Comparison of ENCODE assay signal across 22 mouse cellular contexts in genomic region chr8:9335285-9335932, GRCm38 (mm10).
A peak's percentile ranks its signal among the peaks of the same experiment; 100 is the strongest.
DNase-seq lines count a peak whose midpoint lies in the region; ATAC-seq and TF ChIP-seq lines count a peak whose summit lies in the region.
"Had no signal": no experiment of that assay in that cellular context is flagged by ENCODE, and none has a peak within 500 bp of the region (broad histone marks: within the 10 kb centered on the region; RNA-seq: fewer than 3 reads in every experiment).

No protein-coding gene starts in this region.

- no peaks in the 10 kb centered on the region for H3K9me3 ChIP-seq in hindbrain, embryonic 11.5 days (ENCODE audit: control insufficient read depth, low read length)
- H3K9me3 ChIP-seq in hindbrain, postnatal 0 days (ENCODE audit: low read length) = no peaks in the 10 kb centered on the region
- H3K9me3 ChIP-seq in hindbrain, embryonic 12.5 days (replicated peaks) = no peaks in the 10 kb centered on the region
- H3K9me3 ChIP-seq in neural tube, embryonic 13.5 days = no peaks in the 10 kb centered on the region
- no peaks in the 10 kb centered on the region for H3K9me3 ChIP-seq in liver, embryonic 11.5 days (ENCODE audit: control insufficient read depth, low read length)
- H3K9me3 ChIP-seq: limb, embryonic 12.5 days; liver, embryonic 15.5 days had no signal

- H3K4me1 ChIP-seq in hindbrain, embryonic 11.5 days (replicated peaks; ENCODE audit: control insufficient read depth, insufficient read depth, low read length) = no peaks in the 10 kb centered on the region
- H3K4me1 ChIP-seq in hindbrain, postnatal 0 days (ENCODE audit: insufficient read depth, low read length) = no peaks in the 10 kb centered on the region
- peaks cover 15% of the 10 kb centered on the region for H3K4me1 ChIP-seq in hindbrain, embryonic 12.5 days
- peaks cover 23% of the 10 kb centered on the region for H3K4me1 ChIP-seq in neural tube, embryonic 13.5 days (replicated peaks)
- H3K4me1 ChIP-seq in liver, embryonic 11.5 days (replicated peaks; ENCODE audit: control insufficient read depth, insufficient read depth, low read length) = no peaks in the 10 kb centered on the region
- H3K4me1 ChIP-seq: limb, embryonic 12.5 days; liver, embryonic 15.5 days had no signal

- 84% methylated on average over 10 of the region's 10 CpGs for WGBS in hindbrain, embryonic 11.5 days
- WGBS in hindbrain, postnatal 0 days = 65% methylated on average over 10 of the region's 10 CpGs
- WGBS in hindbrain, embryonic 12.5 days = 77% methylated on average over 10 of the region's 10 CpGs
- 55% methylated on average over 10 of the region's 10 CpGs for WGBS in neural tube, embryonic 13.5 days
- WGBS in liver, embryonic 11.5 days = 76% methylated on average over 10 of the region's 10 CpGs

- H3K36me3 ChIP-seq in hindbrain, embryonic 11.5 days (ENCODE audit: control insufficient read depth, insufficient read depth, low read length) = no peaks in the 10 kb centered on the region
- H3K36me3 ChIP-seq in hindbrain, postnatal 0 days (ENCODE audit: insufficient read depth, low read length) = no peaks in the 10 kb centered on the region
- H3K36me3 ChIP-seq in hindbrain, embryonic 12.5 days = no peaks in the 10 kb centered on the region
- no peaks in the 10 kb centered on the region for H3K36me3 ChIP-seq in neural tube, embryonic 13.5 days
- H3K36me3 ChIP-seq in liver, embryonic 11.5 days (ENCODE audit: control insufficient read depth, insufficient read depth, low read length) = no peaks in the 10 kb centered on the region
- H3K36me3 ChIP-seq: limb, embryonic 12.5 days; liver, embryonic 15.5 days had no signal

- no peak overlapping the region for H3K4me3 ChIP-seq in hindbrain, embryonic 11.5 days (ENCODE audit: low read depth, low read length)
- no peak overlapping the region for H3K4me3 ChIP-seq in hindbrain, postnatal 0 days (ENCODE audit: low read length)
- H3K4me3 ChIP-seq in hindbrain, embryonic 12.5 days = no peak overlapping the region
- H3K4me3 ChIP-seq in neural tube, embryonic 13.5 days = no peak overlapping the region
- H3K4me3 ChIP-seq in liver, embryonic 11.5 days (ENCODE audit: low read depth, low read length) = no peak overlapping the region
- H3K4me3 ChIP-seq: erythroblast, embryonic 14.5 days; layer of hippocampus, adult 2 months; limb, embryonic 12.5 days; liver, embryonic 15.5 days had no signal

- peak; percentile 27; the same call in 1 of the 2 replicates for ATAC-seq in hindbrain, embryonic 11.5 days (ENCODE audit: low FRiP score)
- no peak for ATAC-seq in hindbrain, postnatal 0 days
- ATAC-seq in hindbrain, embryonic 12.5 days (ENCODE audit: low FRiP score) = 0 out of 2 replicates have a peak, but pooled peaks have one; percentile 27
- ATAC-seq in neural tube, embryonic 13.5 days (ENCODE audit: low read depth) = peak; percentile 66
- ATAC-seq in erythroblast, adult 5-6 weeks (replicated peaks; ENCODE audit: low FRiP score, poor library complexity, severe bottlenecking) = no peak
- no peak for ATAC-seq in liver, embryonic 11.5 days (replicated peaks; ENCODE audit: low FRiP score)
- ATAC-seq: activated CD4-positive, CD25-positive, alpha-beta regulatory T cell, adult 4 months; forebrain, embryonic 16.5 days; intestine, embryonic 16.5 days; lung, postnatal 0 days; Patski had no signal

- DNase-seq in hindbrain, embryonic 11.5 days (ENCODE audit: low spot score) = no peak
- no peak for DNase-seq in hindbrain, postnatal 0 days (ENCODE audit: low spot score)
- peak; percentile 9 for DNase-seq in mesoderm, embryonic 11.5 days (ENCODE audit: low read depth, low spot score)
- DNase-seq in liver, embryonic 11.5 days (ENCODE audit: low spot score) = no peak
- DNase-seq: adrenal gland, postnatal 25 days; cerebellum, adult 9-11 months; heart, postnatal 36 days; kidney, postnatal 10 days; thymus, adult 18-20 months had no signal

- no peaks in the 10 kb centered on the region for H3K27me3 ChIP-seq in hindbrain, embryonic 11.5 days (ENCODE audit: control insufficient read depth, insufficient read depth, low read length)
- H3K27me3 ChIP-seq in hindbrain, postnatal 0 days (ENCODE audit: insufficient read depth, low read length) = no peaks in the 10 kb centered on the region
- no peaks in the 10 kb centered on the region for H3K27me3 ChIP-seq in hindbrain, embryonic 12.5 days
- no peaks in the 10 kb centered on the region for H3K27me3 ChIP-seq in neural tube, embryonic 13.5 days
- H3K27me3 ChIP-seq in liver, embryonic 11.5 days (replicated peaks; ENCODE audit: control insufficient read depth, insufficient read depth, low read length) = no peaks in the 10 kb centered on the region
- H3K27me3 ChIP-seq: limb, embryonic 12.5 days; liver, embryonic 15.5 days had no signal

- no peak for TF ChIP-seq CTCF in hindbrain, postnatal 0 days (IDR thresholded peaks at IDR 0.05; ENCODE audit: low read depth)

- no peak overlapping the region for H3K4me2 ChIP-seq in hindbrain, embryonic 11.5 days (replicated peaks; ENCODE audit: low read depth, low read length)
- H3K4me2 ChIP-seq in hindbrain, postnatal 0 days (ENCODE audit: low read depth, low read length) = no peak overlapping the region
- H3K4me2 ChIP-seq in hindbrain, embryonic 12.5 days (replicated peaks) = no peak overlapping the region
- no peak overlapping the region for H3K4me2 ChIP-seq in neural tube, embryonic 13.5 days
- H3K4me2 ChIP-seq in liver, embryonic 11.5 days = no peak overlapping the region
- H3K4me2 ChIP-seq: heart, embryonic 11.5 days; limb, embryonic 12.5 days; liver, embryonic 15.5 days had no signal

- no peak overlapping the region for H3K9ac ChIP-seq in hindbrain, embryonic 11.5 days (ENCODE audit: low read depth, low read length)
- H3K9ac ChIP-seq in hindbrain, postnatal 0 days (replicated peaks; ENCODE audit: low read length) = no peak overlapping the region
- H3K9ac ChIP-seq in hindbrain, embryonic 12.5 days = no peak overlapping the region
- peak overlapping the region; percentile 18; the same call in 1 of the 2 replicates for H3K9ac ChIP-seq in neural tube, embryonic 13.5 days
- no peak overlapping the region for H3K9ac ChIP-seq in liver, embryonic 11.5 days (ENCODE audit: low read depth, low read length)
- H3K9ac ChIP-seq: limb, embryonic 12.5 days; liver, embryonic 15.5 days had no signal

- peak overlapping the region; percentile 53 for H3K27ac ChIP-seq in hindbrain, embryonic 11.5 days (ENCODE audit: low read depth, low read length)
- no peak overlapping the region for H3K27ac ChIP-seq in hindbrain, postnatal 0 days
- peak overlapping the region; percentile 66 for H3K27ac ChIP-seq in hindbrain, embryonic 12.5 days
- H3K27ac ChIP-seq in neural tube, embryonic 13.5 days (replicated peaks) = peak overlapping the region; percentile 73
- no peak overlapping the region for H3K27ac ChIP-seq in liver, embryonic 11.5 days (ENCODE audit: low read depth, low read length)
- H3K27ac ChIP-seq: layer of hippocampus, adult 2 months; limb, embryonic 12.5 days; liver, embryonic 15.5 days had no signal

Comparison
In these comparisons a context has a peak if more than half of its experiments do, and no peak if none do; other contexts are left out.
1. ATAC-seq: peak in hindbrain, embryonic 11.5 days (single experiment), hindbrain, embryonic 12.5 days (single experiment) and neural tube, embryonic 13.5 days (single experiment); none in hindbrain, postnatal 0 days (single experiment), erythroblast, adult 5-6 weeks (single experiment) and liver, embryonic 11.5 days (single experiment).
2. H3K27ac ChIP-seq: peak in hindbrain, embryonic 11.5 days (single experiment), hindbrain, embryonic 12.5 days (single experiment) and neural tube, embryonic 13.5 days (single experiment); none in hindbrain, postnatal 0 days (single experiment) and liver, embryonic 11.5 days (single experiment).